25 mouse cellular contexts compared by ENCODE assay signal in the genomic region with DNA sequence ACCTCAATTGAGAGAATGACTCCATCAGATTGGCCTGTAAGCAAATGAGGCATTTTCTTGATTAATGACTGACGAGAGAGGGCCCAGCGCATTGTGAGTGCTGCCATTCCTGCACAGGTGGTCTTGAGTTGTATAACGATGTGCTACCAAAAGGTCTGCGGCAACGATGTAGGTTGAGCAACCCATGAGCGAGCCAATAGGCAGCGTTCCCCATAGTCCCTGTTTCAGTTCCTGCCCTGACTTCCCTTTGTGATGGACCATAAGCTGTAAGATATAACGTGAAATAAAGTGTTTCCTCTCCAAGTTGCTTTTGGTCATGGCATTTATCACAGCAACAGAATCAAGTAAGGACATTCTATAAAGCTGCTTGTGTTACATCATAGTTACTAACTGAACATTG.
"Had no signal": no experiment of that assay in that cellular context is flagged by ENCODE, and none has a peak within 500 bp of the region (broad histone marks: within the 10 kb centered on the region; RNA-seq: fewer than 3 reads in every experiment).

No protein-coding gene starts in this region.

- H3K4me2 ChIP-seq: heart, embryonic 11.5 days; heart, embryonic 13.5 days; heart, embryonic 15.5 days; hindbrain, embryonic 12.5 days; hindbrain, embryonic 14.5 days; intestine, embryonic 15.5 days; limb, embryonic 13.5 days; limb, embryonic 15.5 days had no signal

- DNase-seq: forebrain, postnatal 0 days; gastrocnemius, postnatal 14 days; gastrocnemius, postnatal 36 days; heart, adult 2 months; heart, postnatal 4 days; kidney, adult 18-20 months; kidney, adult 8-10 months; kidney, postnatal 10 days; kidney, postnatal 25 days; kidney, postnatal 4 days; left cerebral cortex, postnatal 4 days had no signal

- H3K36me3 ChIP-seq: heart, embryonic 13.5 days; heart, embryonic 15.5 days; hindbrain, embryonic 10.5 days; hindbrain, embryonic 12.5 days; intestine, embryonic 15.5 days; limb, embryonic 13.5 days; limb, embryonic 15.5 days had no signal

- H3K9me3 ChIP-seq: heart, embryonic 13.5 days; heart, embryonic 15.5 days; hindbrain, embryonic 10.5 days; hindbrain, embryonic 12.5 days; intestine, embryonic 15.5 days; limb, embryonic 13.5 days; limb, embryonic 15.5 days had no signal

- H3K27ac ChIP-seq: heart, adult 2 months; heart, embryonic 13.5 days; heart, embryonic 15.5 days; hindbrain, embryonic 10.5 days; hindbrain, embryonic 12.5 days; hindbrain, embryonic 14.5 days; intestine, embryonic 15.5 days; layer of hippocampus, adult 2 months; left cerebral cortex, adult 2 months; limb, embryonic 13.5 days; limb, embryonic 15.5 days had no signal

- ATAC-seq: forebrain, postnatal 0 days; hindbrain, embryonic 16.5 days; inflammation-experienced regulatory T-cells, adult 6 months; intestine, embryonic 15.5 days; intestine, postnatal 0 days had no signal

- H3K4me3 ChIP-seq: heart, adult 2 months; heart, embryonic 13.5 days; heart, embryonic 15.5 days; hindbrain, embryonic 10.5 days; hindbrain, embryonic 12.5 days; intestine, embryonic 15.5 days; layer of hippocampus, adult 2 months; left cerebral cortex, adult 2 months; limb, embryonic 13.5 days; limb, embryonic 15.5 days had no signal

- H3K9ac ChIP-seq: forebrain, postnatal 0 days; heart, embryonic 13.5 days; heart, embryonic 15.5 days; hindbrain, embryonic 12.5 days; hindbrain, embryonic 14.5 days; intestine, embryonic 15.5 days; limb, embryonic 13.5 days; limb, embryonic 15.5 days had no signal

- H3K27me3 ChIP-seq: heart, embryonic 13.5 days; heart, embryonic 15.5 days; hindbrain, embryonic 12.5 days; intestine, embryonic 15.5 days; limb, embryonic 13.5 days; limb, embryonic 15.5 days had no signal

- H3K4me1 ChIP-seq: limb, embryonic 15.5 days had no signal
